Mouse (Mus musculus) myocyte (in vitro differentiated cells): Measurements from ENCODE around the gene Wwtr1. TPM values are rescaled to one million over a fixed set of nuclear protein-coding genes. Genes with fewer than 3 reads are reported as not detected.
A peak's percentile ranks its signal among the peaks of the same experiment; 100 is the strongest.

Experiments used
- H3K27me3 ChIP-seq: one replicate; pipeline ENCODE4 v1.6.1; 2011; ENCODE audit not compliant: control insufficient read depth, insufficient read depth, insufficient read length
- H3K36me3 ChIP-seq: one replicate; pipeline ENCODE4 v1.6.1; 2011; ENCODE audit not compliant: control insufficient read depth, insufficient read depth
- H3K4me2 ChIP-seq: one replicate; pipeline ENCODE4 v1.6.1; 2011; ENCODE audit warnings: low read depth, control low read depth
- H3K4me3 ChIP-seq: one replicate; pipeline ENCODE4 v1.5.1; 2011; ENCODE audit warnings: mild to moderate bottlenecking, control low read depth, moderate library complexity
- H3K79me2 ChIP-seq: one replicate; pipeline ENCODE4 v1.6.1; 2011; ENCODE audit not compliant: control insufficient read depth, insufficient read depth
- H3ac ChIP-seq: one replicate; pipeline ENCODE4 v1.6.1; 2011; ENCODE audit not compliant: control insufficient read depth, insufficient read length
- CEBPB ChIP-seq: IDR thresholded peaks from 2 replicates; pipeline ENCODE4 v1.6.1; 2011; ENCODE audit warnings: mild to moderate bottlenecking, moderate library complexity; ENCODE audit not compliant: poor library complexity, insufficient read depth, severe bottlenecking
- E2F4 ChIP-seq: IDR thresholded peaks from one replicate; pipeline ENCODE4 v1.6.1; 2011; ENCODE audit warnings: mild to moderate bottlenecking, control low read depth, moderate library complexity; ENCODE audit not compliant: insufficient read depth
- MAX ChIP-seq: IDR thresholded peaks from one replicate; pipeline ENCODE4 v1.6.1; 2011; ENCODE audit warnings: low read depth, mild to moderate bottlenecking, control low read depth
- MYOD1 ChIP-seq, 3 experiments: IDR thresholded peaks; one replicate each; pipeline ENCODE4 v1.6.1; 2011; ENCODE audit warnings: control low read depth in 2 of 3, low read depth in 2 of 3, mild to moderate bottlenecking in 2 of 3, moderate library complexity in 1 of 3; ENCODE audit not compliant: insufficient read length in 2 of 3, control insufficient read depth in 1 of 3
- MYOG ChIP-seq, 3 experiments: IDR thresholded peaks; one replicate each; pipeline ENCODE4 v1.6.1; 2011; ENCODE audit warnings: control low read depth in 2 of 3, low read depth in 2 of 3, mild to moderate bottlenecking in 2 of 3; ENCODE audit not compliant: insufficient read length in 2 of 3, control insufficient read depth in 1 of 3, insufficient read depth in 1 of 3
- POLR2A ChIP-seq: IDR thresholded peaks from one replicate; pipeline ENCODE4 v1.6.1; 2011; ENCODE audit warnings: low read depth, mild to moderate bottlenecking, control low read depth, moderate library complexity; ENCODE audit not compliant: insufficient read length
- POLR2AphosphoS2 ChIP-seq: IDR thresholded peaks from one replicate; pipeline ENCODE4 v1.6.1; 2011; ENCODE audit warnings: low read depth, control low read depth; ENCODE audit not compliant: insufficient read length
- REST ChIP-seq: IDR thresholded peaks from one replicate; pipeline ENCODE4 v1.6.1; 2011; ENCODE audit warnings: mild to moderate bottlenecking, control low read depth, moderate library complexity; ENCODE audit not compliant: insufficient read depth, insufficient read length
- SRF ChIP-seq: IDR thresholded peaks from one replicate; pipeline ENCODE4 v1.6.1; 2011; ENCODE audit warnings: low read depth; ENCODE audit not compliant: control insufficient read depth, insufficient read length
- TCF12 ChIP-seq: IDR thresholded peaks from one replicate; pipeline ENCODE4 v1.6.1; 2011; ENCODE audit warnings: mild to moderate bottlenecking, control low read depth; ENCODE audit not compliant: poor library complexity, insufficient read depth, severe bottlenecking
- TCF3 ChIP-seq: IDR thresholded peaks from one replicate; pipeline ENCODE4 v1.6.1; 2011; ENCODE audit warnings: low read depth, control low read depth; ENCODE audit not compliant: insufficient read length
- USF1 ChIP-seq: IDR thresholded peaks from one replicate; pipeline ENCODE4 v1.6.1; 2011; ENCODE audit warnings: low read depth, mild to moderate bottlenecking, control low read depth, moderate library complexity
- polyA plus RNA-seq: library from polyadenylated mRNA; unstranded; fragments of >200 nt; fragmentation: generic; extraction: Trizol; gene quantifications from one replicate; pipeline ENCODE4 v1.2.1, GENCODE M21; 2012; ENCODE audit warnings: missing spikeins

Gene Wwtr1
- polyA plus RNA-seq, 1 experiment = 63.1 TPM

DNA sequence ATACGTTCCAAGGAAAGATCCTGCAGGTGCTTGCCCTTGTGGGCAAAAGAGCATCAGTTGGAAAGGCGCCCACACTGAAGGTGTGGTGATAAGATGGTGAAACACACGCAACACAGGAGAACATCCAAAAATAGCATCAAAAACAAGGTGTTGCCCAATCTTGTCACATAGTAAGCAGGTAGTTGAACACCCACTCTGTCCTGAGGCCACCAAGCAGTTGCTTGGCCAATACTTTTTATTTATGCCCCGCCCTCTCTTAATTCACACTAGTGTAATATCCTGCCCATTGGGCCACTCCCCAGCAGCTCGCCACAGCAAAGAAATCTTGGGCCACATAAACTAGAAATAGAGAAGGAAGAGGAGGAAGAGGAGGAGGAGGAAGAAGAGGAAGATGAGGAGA, 22.6 kb downstream of the Wwtr1 start:
- no peak overlapping the region for H3K4me3 ChIP-seq
- H3K79me2 ChIP-seq = peaks cover 100% of the 10 kb centered on the region
- H3K36me3 ChIP-seq = no peaks in the 10 kb centered on the region
- no peak overlapping the region for H3ac ChIP-seq
- TF ChIP-seq REST (no peak), USF1 (no peak), CEBPB (no peak), MYOG (IDR thresholded peaks at IDR 0.05; ENCODE audit: control insufficient read depth in 1 of 3, insufficient read depth in 1 of 3, insufficient read length in 2 of 3, low read depth in 2 of 3) (no peak), MAX (no peak), SRF (no peak), TCF3 (no peak), POLR2A (no peak), E2F4 (no peak), MYOD1 (IDR thresholded peaks at IDR 0.05; ENCODE audit: control insufficient read depth in 1 of 3, insufficient read length in 2 of 3, low read depth in 2 of 3) (no peak), POLR2AphosphoS2 (no peak), TCF12 (no peak)
- H3K27me3 ChIP-seq = no peaks in the 10 kb centered on the region
- no peak overlapping the region for H3K4me2 ChIP-seq

DNA sequence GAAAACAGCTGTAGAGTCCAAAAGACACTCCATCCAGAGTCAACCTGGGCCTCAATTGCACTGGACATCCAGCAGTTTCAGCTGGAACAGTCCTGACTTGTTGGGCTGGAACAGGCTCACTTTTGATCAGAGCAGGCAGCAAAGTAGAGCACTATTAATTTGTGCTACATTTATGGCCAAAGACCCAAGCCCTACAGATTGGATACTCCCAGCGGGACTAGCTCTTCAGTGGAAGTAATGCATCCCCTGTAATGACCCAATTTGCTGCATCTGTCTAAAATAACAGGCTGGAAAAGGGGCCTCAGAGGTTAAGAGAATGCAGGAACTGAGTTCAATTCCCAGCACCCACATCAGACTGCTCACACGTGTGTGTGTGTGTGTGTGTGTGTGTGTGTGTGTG, 24.5 kb downstream of the Wwtr1 start:
- H3K27me3 ChIP-seq = no peaks in the 10 kb centered on the region
- no peak overlapping the region for H3K4me3 ChIP-seq
- H3K79me2 ChIP-seq = peaks cover 100% of the 10 kb centered on the region
- peaks cover 7% of the 10 kb centered on the region for H3K36me3 ChIP-seq
- no peak overlapping the region for H3ac ChIP-seq
- TF ChIP-seq POLR2AphosphoS2 (no peak), USF1 (no peak)
- H3K4me2 ChIP-seq = peak overlapping the region; percentile 7

DNA sequence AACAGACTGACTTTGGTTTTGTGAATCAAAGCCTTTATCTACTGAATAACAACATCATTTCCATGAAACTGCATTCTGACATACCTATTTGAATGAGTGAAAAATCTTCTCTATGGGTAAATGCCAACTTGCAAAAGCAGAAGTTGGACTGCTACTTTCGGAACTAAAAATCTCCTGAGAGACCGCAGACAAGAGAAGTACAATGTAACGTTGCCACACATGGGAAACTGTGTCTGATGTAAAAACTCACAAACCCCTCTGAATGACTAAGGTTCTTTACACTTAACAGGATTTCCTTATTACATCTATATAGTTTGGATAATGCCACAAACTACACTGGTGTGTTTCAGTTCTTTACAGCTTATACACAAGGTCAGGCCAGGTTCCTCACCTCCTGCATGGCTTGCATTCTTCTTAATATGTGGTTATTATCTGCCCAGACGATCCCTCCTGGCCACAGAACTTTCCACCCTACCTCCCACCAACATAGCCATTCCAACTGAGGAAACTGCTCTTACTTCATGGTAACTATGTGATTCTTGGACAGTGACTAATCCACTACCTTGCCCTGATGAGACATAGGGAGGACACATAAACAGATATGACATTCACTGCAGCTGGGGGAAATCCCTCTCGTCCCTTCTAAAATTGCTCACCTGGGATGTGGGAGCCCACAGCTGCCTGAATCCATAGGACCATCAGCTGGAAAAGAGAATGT, 25.1 kb downstream of the Wwtr1 start:
- Histone ChIP-seq H3K27me3 (no peaks in the 10 kb centered on the region), H3ac (no peak overlapping the region), H3K36me3 (peaks cover 7% of the 10 kb centered on the region), H3K79me2 (peaks cover 100% of the 10 kb centered on the region), H3K4me3 (no peak overlapping the region), H3K4me2 (peak overlapping the region; percentile 7)
- TF ChIP-seq POLR2A = no peak
- no peak for TF ChIP-seq MAX
- TF ChIP-seq MYOG (IDR thresholded peaks at IDR 0.05; ENCODE audit: control insufficient read depth in 1 of 3, insufficient read depth in 1 of 3, insufficient read length in 2 of 3, low read depth in 2 of 3) = no peak
- no peak for TF ChIP-seq TCF12
- no peak for TF ChIP-seq E2F4
- no peak for TF ChIP-seq POLR2AphosphoS2
- TF ChIP-seq MYOD1 (IDR thresholded peaks at IDR 0.05; ENCODE audit: control insufficient read depth in 1 of 3, insufficient read length in 2 of 3, low read depth in 2 of 3) = no peak
- TF ChIP-seq SRF = no peak
- no peak for TF ChIP-seq TCF3
- TF ChIP-seq REST = no peak

DNA sequence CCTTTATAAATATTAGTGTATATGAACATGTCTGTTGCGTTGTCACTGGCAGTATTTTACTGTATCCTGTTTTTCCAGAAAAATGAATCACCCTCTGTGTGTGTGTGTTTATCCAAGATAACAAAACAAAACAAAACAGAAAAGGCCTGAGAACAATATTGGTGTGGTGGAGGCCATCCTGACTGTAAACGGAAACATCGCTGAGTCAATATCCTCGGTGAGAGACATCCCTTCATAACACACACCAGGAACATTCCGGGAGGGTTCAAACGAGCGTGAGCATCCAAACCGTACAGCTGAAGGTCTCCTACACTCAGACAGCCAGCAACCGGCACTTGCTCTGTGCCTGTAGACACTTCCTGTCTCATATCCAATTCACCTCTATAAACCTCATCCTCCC, 31.6 kb downstream of the Wwtr1 start:
- peaks cover 98% of the 10 kb centered on the region for H3K79me2 ChIP-seq
- peaks cover 7% of the 10 kb centered on the region for H3K36me3 ChIP-seq
- H3K4me2 ChIP-seq = no peak overlapping the region
- H3K27me3 ChIP-seq = no peaks in the 10 kb centered on the region
- H3ac ChIP-seq = no peak overlapping the region
- TF ChIP-seq POLR2A (no peak), TCF12 (no peak), MYOD1 (IDR thresholded peaks at IDR 0.05; ENCODE audit: control insufficient read depth in 1 of 3, insufficient read length in 2 of 3, low read depth in 2 of 3) (no peak), MYOG (IDR thresholded peaks at IDR 0.05; ENCODE audit: control insufficient read depth in 1 of 3, insufficient read depth in 1 of 3, insufficient read length in 2 of 3, low read depth in 2 of 3) (no peak), E2F4 (no peak), SRF (no peak), USF1 (no peak), TCF3 (no peak), POLR2AphosphoS2 (no peak), CEBPB (no peak), MAX (no peak)
- no peak overlapping the region for H3K4me3 ChIP-seq

GRCm38 (mm10) chr3:57542848-57543380, 32.8 kb downstream of the Wwtr1 start:
- Histone ChIP-seq H3ac (no peak overlapping the region), H3K4me2 (peak overlapping the region; percentile 37), H3K36me3 (peaks cover 7% of the 10 kb centered on the region), H3K27me3 (no peaks in the 10 kb centered on the region), H3K4me3 (no peak overlapping the region), H3K79me2 (peaks cover 97% of the 10 kb centered on the region)
- no peak for TF ChIP-seq POLR2A
- TF ChIP-seq E2F4 = no peak
- no peak for TF ChIP-seq MYOD1 (IDR thresholded peaks at IDR 0.05; ENCODE audit: control insufficient read depth in 1 of 3, insufficient read length in 2 of 3, low read depth in 2 of 3)
- no peak for TF ChIP-seq MAX
- TF ChIP-seq CEBPB = no peak
- no peak for TF ChIP-seq MYOG (IDR thresholded peaks at IDR 0.05; ENCODE audit: control insufficient read depth in 1 of 3, insufficient read depth in 1 of 3, insufficient read length in 2 of 3, low read depth in 2 of 3)
- no peak for TF ChIP-seq POLR2AphosphoS2
- no peak for TF ChIP-seq SRF
- TF ChIP-seq REST = no peak
- TF ChIP-seq TCF3 = no peak
- TF ChIP-seq TCF12 = no peak
